Comparison of ENCODE assay signal across 8 mouse cellular contexts in the genomic region with DNA sequence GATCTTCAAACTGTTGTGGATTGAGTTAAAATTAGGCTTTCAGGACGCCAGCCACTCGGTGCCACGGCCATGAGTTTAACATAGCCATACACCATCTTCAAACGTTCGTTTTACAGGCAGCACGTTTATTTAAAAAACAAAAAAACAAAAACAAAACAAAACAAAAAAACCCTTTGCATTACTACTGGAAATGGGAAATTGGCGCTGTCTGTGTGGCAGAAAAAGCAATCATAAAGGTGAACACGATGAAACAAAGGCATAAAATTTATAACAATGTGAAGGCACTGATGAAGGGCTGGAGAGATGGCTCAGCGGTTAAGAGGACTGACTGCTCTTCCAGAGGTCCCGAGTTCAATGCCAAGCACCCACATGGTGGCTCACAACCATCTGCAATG. TPM values are rescaled to one million over a fixed set of nuclear protein-coding genes. Genes with fewer than 3 reads are reported as not detected.
DNase-seq lines count a peak whose midpoint lies in the region; ATAC-seq and TF ChIP-seq lines count a peak whose summit lies in the region.

Gene Tekt1, minus strand, starts transcription at position 96 of the 395 bp plus-strand sequence.

- TF ChIP-seq CTCF in lung, adult 2 months (IDR thresholded peaks at IDR 0.05; ENCODE audit: insufficient read depth, low read length), result no peak

- peak within 1 kb of the TSS; percentile 50 for H3K4me3 ChIP-seq in lung, adult 2 months (replicated peaks; ENCODE audit: extremely low read depth, low read depth, low read length)
- H3K4me3 ChIP-seq in forebrain, embryonic 11.5 days (ENCODE audit: low read depth, low read length), result peak within 1 kb of the TSS; percentile 42
- H3K4me3 ChIP-seq in intestine, embryonic 16.5 days (ENCODE audit: low read length), result peak within 1 kb of the TSS; percentile 51
- H3K4me3 ChIP-seq in neural tube, embryonic 13.5 days, result peak within 1 kb of the TSS; percentile 45

- H3K4me1 ChIP-seq in lung, adult 2 months (ENCODE audit: control insufficient read depth, insufficient read depth, low read length), result peaks cover 4% of the 10 kb centered on the region
- peaks cover 3% of the 10 kb centered on the region; the same call in 1 of the 2 replicates for H3K4me1 ChIP-seq in forebrain, embryonic 11.5 days (replicated peaks; ENCODE audit: control insufficient read depth, insufficient read depth, low read length)
- 0 out of 2 replicates have a peak, but pooled peaks cover 3% of the 10 kb centered on the region for H3K4me1 ChIP-seq in intestine, embryonic 16.5 days (ENCODE audit: control insufficient read depth, insufficient read depth, low read length)
- H3K4me1 ChIP-seq in neural tube, embryonic 13.5 days (replicated peaks), result peaks cover 7% of the 10 kb centered on the region; the same call in 1 of the 2 replicates

- no peaks in the 10 kb centered on the region for H3K36me3 ChIP-seq in forebrain, embryonic 11.5 days (ENCODE audit: control insufficient read depth, insufficient read depth, low read length)
- H3K36me3 ChIP-seq in intestine, embryonic 16.5 days (ENCODE audit: control insufficient read depth, insufficient read depth, low read length), result no peaks in the 10 kb centered on the region
- no peaks in the 10 kb centered on the region for H3K36me3 ChIP-seq in neural tube, embryonic 13.5 days

- TF ChIP-seq POLR2A in lung, adult 2 months (IDR thresholded peaks at IDR 0.05; ENCODE audit: borderline replicate concordance, extremely low read depth, low read depth, low read length), result no peak

- ATAC-seq in forebrain, embryonic 11.5 days (replicated peaks; ENCODE audit: low FRiP score), result no peak
- no peak for ATAC-seq in intestine, embryonic 16.5 days
- no peak for ATAC-seq in neural tube, embryonic 13.5 days (ENCODE audit: low read depth)

- no peak within 1 kb of the TSS for H3K27ac ChIP-seq in forebrain, embryonic 11.5 days (ENCODE audit: low read depth, low read length)
- no peak within 1 kb of the TSS for H3K27ac ChIP-seq in intestine, embryonic 16.5 days (ENCODE audit: low read length)
- H3K27ac ChIP-seq in neural tube, embryonic 13.5 days (replicated peaks), result peak within 1 kb of the TSS; percentile 70

- H3K9ac ChIP-seq in forebrain, embryonic 11.5 days (ENCODE audit: low read length), result peak within 1 kb of the TSS; percentile 74
- peak within 1 kb of the TSS; percentile 62 for H3K9ac ChIP-seq in intestine, embryonic 16.5 days (ENCODE audit: low read depth, low read length)
- H3K9ac ChIP-seq in neural tube, embryonic 13.5 days, result peak within 1 kb of the TSS; percentile 75

- no peak for DNase-seq in lung, adult 2 months
- DNase-seq in lung, adult 18-20 months, result no peak
- no peak for DNase-seq in forebrain, embryonic 11.5 days (ENCODE audit: low spot score)
- DNase-seq in retina, postnatal 1 day, result no peak
- no peak for DNase-seq in cerebellum, adult 18-20 months
- DNase-seq in urinary bladder, postnatal 14 days (ENCODE audit: low spot score), result no peak

- 36% methylated on average over 10 of the region's 10 CpGs for WGBS in lung, adult 2 months
- 35% methylated on average over 10 of the region's 10 CpGs for WGBS in forebrain, embryonic 11.5 days
- 28% methylated on average over 10 of the region's 10 CpGs for WGBS in intestine, embryonic 16.5 days
- WGBS in neural tube, embryonic 13.5 days, result 34% methylated on average over 10 of the region's 10 CpGs

- H3K9me3 ChIP-seq in forebrain, embryonic 11.5 days (ENCODE audit: control insufficient read depth, low read length), result no peaks in the 10 kb centered on the region
- H3K9me3 ChIP-seq in intestine, embryonic 16.5 days (ENCODE audit: control insufficient read depth, low read length), result no peaks in the 10 kb centered on the region
- H3K9me3 ChIP-seq in neural tube, embryonic 13.5 days, result no peaks in the 10 kb centered on the region

- H3K4me2 ChIP-seq in forebrain, embryonic 11.5 days (ENCODE audit: low read depth, low read length, severe bottlenecking), result peak within 1 kb of the TSS; percentile 88
- peak within 1 kb of the TSS; percentile 86 for H3K4me2 ChIP-seq in intestine, embryonic 16.5 days (ENCODE audit: low read depth, low read length)
- peak within 1 kb of the TSS; percentile 78 for H3K4me2 ChIP-seq in neural tube, embryonic 13.5 days

- no peaks in the 10 kb centered on the region for H3K27me3 ChIP-seq in forebrain, embryonic 11.5 days (ENCODE audit: control insufficient read depth, insufficient read depth, low read length)
- H3K27me3 ChIP-seq in intestine, embryonic 16.5 days (replicated peaks; ENCODE audit: control insufficient read depth, insufficient read depth, low read length), result no peaks in the 10 kb centered on the region
- no peaks in the 10 kb centered on the region for H3K27me3 ChIP-seq in neural tube, embryonic 13.5 days

RNA-seq across cellular contexts. Expression of gene Tekt1, which starts in this region (rescaled TPM):
- 4.8 and 8.3 TPM in 2 replicates for polyA plus RNA-seq in lung, adult 2 months (2012; rRNA removed)
- polyA plus RNA-seq in forebrain, embryonic 11.5 days (2014; fragmentation: Nextera tagmentation; extraction: Ambion mirVana), result 5.2 and 5.3 TPM in 2 replicates
- polyA plus RNA-seq in intestine, embryonic 16.5 days (2015; fragmentation: Nextera tagmentation; extraction: Ambion mirVana), result 0.16 and 0.26 TPM in 2 replicates
- polyA plus RNA-seq in neural tube, embryonic 13.5 days (2015; fragmentation: Nextera tagmentation; extraction: Ambion mirVana), result 7.0 and 7.3 TPM in 2 replicates
